Mouse (Mus musculus) gastrocnemius, postnatal 10 days (tissue): Measurements from ENCODE around the gene Polr1b. TPM values are rescaled to one million over a fixed set of nuclear protein-coding genes. Genes with fewer than 3 reads are reported as not detected.

Experiments used
- total RNA-seq, 2 experiments: library from RNA; stranded (reverse); gene quantifications; 2 replicates each; pipeline ENCODE4 v1.2.3; 2021

The Polr1b gene
- total RNA-seq, 2 experiments from 2014 or later: 10.4 to 15.1 TPM

Other genes starting within 250 kb of the Polr1b start
- gene Fbln7, start 238.0 kb upstream of the Polr1b start, total RNA-seq: 10 to 100 TPM; 12.1 to 12.8 TPM
- gene Zc3h8, start 156.9 kb upstream of the Polr1b start, total RNA-seq: 1 to 10 TPM; 5.7 to 5.9 TPM
- gene Zc3h6, start 133.6 kb upstream of the Polr1b start, total RNA-seq: 1 to 10 TPM; 8.3 to 8.9 TPM
- gene Gm10762, start 133.3 kb upstream of the Polr1b start, total RNA-seq: 10 to 100 TPM; 11.2 to 15.6 TPM
- gene Vinac1, start 52.8 kb upstream of the Polr1b start, total RNA-seq: under 1 TPM in 1 of 2 experiments, not detected in 1; 0.07 TPM
- 10 to 100 TPM in 1 of 2 experiments, 1 to 10 TPM in 1; 8.9 to 11.2 TPM for gene Ttl, start 35.1 kb upstream of the Polr1b start, total RNA-seq
- 10 to 100 TPM in 1 of 2 experiments, 1 to 10 TPM in 1; 9.1 to 10.2 TPM for gene Chchd5, start 28.7 kb downstream of the Polr1b start, total RNA-seq
- gene Slc20a1, start 97.8 kb downstream of the Polr1b start, total RNA-seq: 10 to 100 TPM in 1 of 2 experiments, 1 to 10 TPM in 1; 6.9 to 13.4 TPM
- 1 to 10 TPM; 6.5 to 8.2 TPM for gene Ckap2l, start 196.2 kb downstream of the Polr1b start, total RNA-seq
- gene Il1a, start 209.0 kb downstream of the Polr1b start, total RNA-seq: not detected